Mouse (Mus musculus): Measurements from ENCODE around the gene Ghsr.

- TF ChIP-seq CTCF (IDR thresholded peaks at IDR 0.05), result no peak
- TF ChIP-seq EP300 (IDR thresholded peaks at IDR 0.05), result 0 out of 2 replicates have a peak, but pooled peaks have one; percentile 14
Measured at GRCm38 (mm10) chr3:27326633-27327191, 44.4 kb upstream of the Ghsr start.
